Mouse (Mus musculus) gonadal fat pad, adult 2 months (tissue): ENCODE results near the gene Hbs1l. TPM values are rescaled to one million over a fixed set of nuclear protein-coding genes. Genes with fewer than 3 reads are reported as not detected.
"Not testable (repeated sequence)": the region's sequence is repeated elsewhere in the genome, so short reads cannot be mapped to it uniquely, and the experiment has no call there.

Experiments
- DNase-seq: peaks from one replicate; pipeline ENCODE4 v3.0.0-alpha.2; 2012; ENCODE audit warnings: low read depth
- polyA plus RNA-seq: library from polyadenylated mRNA; depleted of rRNA; stranded (reverse); fragments of >200 nt; gene quantifications from 2 replicates; pipeline ENCODE4 v1.2.3, GENCODE M21; 2012

The Hbs1l gene
- polyA plus RNA-seq, 1 experiment: 15.2 TPM

GRCm38 (mm10) chr10:21359086-21359485, 63.3 kb downstream of the Hbs1l start:
- no peak for DNase-seq

DNA sequence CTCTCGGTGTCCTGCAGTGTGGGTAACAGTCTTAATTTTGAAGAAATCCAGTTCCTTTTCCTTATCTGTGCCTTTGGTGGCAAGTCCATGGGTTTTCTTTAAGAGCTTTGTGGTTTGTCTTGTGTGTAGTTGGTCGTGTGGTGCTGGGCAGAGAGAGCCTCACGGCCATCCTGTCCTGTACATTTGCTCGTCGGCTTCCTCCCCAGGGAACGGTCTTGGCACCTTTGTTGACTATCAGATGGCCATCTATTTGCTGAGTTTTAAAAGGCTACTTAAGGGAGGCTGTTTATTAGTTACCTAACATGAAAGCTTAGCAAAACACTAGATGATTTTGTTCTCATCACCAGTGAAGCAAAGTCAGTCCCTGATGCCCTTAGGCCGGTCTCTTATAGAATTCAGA, 66.1 kb downstream of the Hbs1l start:
- DNase-seq: no peak

GRCm38 (mm10) chr10:21363297-21363696, 67.5 kb downstream of the Hbs1l start:
- DNase-seq: no peak

GRCm38 (mm10) chr10:21364946-21365345, 69.2 kb downstream of the Hbs1l start:
- no peak for DNase-seq

DNA sequence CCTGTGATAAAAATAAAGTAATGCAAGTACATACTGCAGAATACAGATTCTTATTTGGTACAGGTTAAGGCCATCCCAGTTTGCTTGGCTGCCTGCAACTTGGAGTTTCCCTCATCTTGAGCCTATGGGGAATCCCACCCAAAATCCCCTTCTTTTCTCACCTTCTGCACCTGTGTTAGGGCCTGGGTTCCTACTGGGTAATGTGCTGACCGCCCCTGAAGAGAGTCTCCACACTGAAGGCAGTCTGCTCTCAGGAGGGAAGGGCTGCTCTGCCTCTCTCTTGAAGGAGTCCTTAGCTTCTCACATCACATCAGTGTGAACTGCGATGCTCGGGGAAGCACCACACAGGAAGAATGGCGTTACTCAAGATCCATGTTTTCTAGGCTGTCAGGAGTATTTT, 70.1 kb downstream of the Hbs1l start:
- no peak for DNase-seq

DNA sequence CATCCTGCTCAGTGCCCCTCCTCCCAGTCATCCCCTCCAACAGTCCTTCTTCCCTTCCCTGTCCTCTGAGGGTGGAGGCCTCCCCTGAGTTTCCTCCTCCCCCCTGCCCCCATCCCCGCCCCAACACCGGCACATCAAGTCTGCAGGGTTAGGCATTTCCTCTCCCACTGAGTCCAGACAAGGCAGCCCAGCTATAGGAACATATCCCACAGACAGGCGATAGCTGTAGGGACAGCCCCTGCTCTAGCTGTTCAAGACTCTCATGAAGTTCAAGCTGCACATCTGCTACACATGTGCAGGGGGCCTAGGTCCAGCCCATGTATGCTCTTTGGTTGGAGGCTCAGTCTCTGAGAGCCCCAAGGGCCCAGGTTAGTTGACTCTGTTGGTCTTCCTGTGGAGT, 70.7 kb downstream of the Hbs1l start:
- DNase-seq: no peak

DNA sequence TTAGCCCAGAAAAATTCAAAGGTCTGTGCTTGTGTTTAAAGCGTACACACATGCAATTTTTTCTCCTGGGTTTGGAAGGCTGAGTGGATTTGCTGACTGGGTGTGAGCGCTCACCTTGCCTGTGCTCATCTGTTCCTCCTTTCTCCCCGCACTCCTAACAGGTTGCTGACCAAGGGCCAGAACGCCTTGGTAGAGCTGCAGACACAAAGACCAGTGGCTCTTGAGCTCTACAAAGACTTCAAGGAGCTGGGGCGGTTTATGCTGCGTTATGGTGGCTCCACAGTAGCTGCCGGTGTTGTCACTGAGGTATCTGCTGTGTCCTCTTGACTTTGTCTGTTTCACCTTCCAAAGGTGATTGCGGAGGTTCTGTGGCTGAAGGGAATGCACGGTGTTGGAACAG, 71.7 kb downstream of the Hbs1l start:
- DNase-seq: no peak

- no peak for DNase-seq
Measured at GRCm38 (mm10) chr10:21369586-21369985, 73.8 kb downstream of the Hbs1l start.

- DNase-seq: no peak
Measured at GRCm38 (mm10) chr10:21372271-21372670, 76.5 kb downstream of the Hbs1l start.

GRCm38 (mm10) chr10:21376682-21377473, 81.1 kb downstream of the Hbs1l start, which contains the start of gene Aldh8a1:
Gene Aldh8a1 (plus strand): TSS chr10:21377291.
- no peak for DNase-seq

DNA sequence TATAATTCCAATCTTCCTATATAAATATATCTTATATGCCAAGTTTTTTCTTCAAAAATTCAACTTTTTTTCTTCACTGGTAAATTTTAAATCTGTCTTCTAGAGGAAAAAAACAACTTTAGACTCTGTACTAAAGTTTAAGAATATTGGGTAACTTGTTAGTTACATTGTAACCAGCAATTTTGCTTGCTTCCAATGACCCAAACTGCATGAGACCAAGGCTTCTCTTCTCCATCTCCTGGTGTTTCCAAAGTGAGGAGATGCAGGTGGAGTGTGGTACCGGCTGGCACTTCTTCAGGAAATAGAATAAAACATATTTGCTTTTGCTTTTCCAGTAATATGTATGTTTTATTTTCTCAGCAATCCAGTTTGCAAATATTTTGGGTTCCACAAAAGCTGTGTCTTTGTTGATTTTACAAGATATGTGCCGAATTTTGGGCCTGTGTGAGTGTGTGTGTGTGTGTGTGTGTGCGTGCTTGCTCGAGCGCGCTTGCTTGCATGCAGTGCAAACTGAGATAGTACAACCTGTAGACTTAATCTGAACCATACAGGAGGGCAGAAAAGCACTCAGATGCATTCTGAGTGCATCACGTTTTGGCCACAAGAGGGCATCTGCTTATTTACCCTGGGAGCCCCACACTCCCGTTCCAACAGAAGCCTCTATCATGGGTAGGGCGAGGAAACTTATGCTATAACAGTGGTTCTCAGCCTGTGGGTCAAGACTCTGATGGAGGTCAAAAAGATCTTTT, 82.6 kb downstream of the Hbs1l start:
- no peak for DNase-seq

GRCm38 (mm10) chr10:21382914-21383313, 87.1 kb downstream of the Hbs1l start:
- DNase-seq: no peak

DNA sequence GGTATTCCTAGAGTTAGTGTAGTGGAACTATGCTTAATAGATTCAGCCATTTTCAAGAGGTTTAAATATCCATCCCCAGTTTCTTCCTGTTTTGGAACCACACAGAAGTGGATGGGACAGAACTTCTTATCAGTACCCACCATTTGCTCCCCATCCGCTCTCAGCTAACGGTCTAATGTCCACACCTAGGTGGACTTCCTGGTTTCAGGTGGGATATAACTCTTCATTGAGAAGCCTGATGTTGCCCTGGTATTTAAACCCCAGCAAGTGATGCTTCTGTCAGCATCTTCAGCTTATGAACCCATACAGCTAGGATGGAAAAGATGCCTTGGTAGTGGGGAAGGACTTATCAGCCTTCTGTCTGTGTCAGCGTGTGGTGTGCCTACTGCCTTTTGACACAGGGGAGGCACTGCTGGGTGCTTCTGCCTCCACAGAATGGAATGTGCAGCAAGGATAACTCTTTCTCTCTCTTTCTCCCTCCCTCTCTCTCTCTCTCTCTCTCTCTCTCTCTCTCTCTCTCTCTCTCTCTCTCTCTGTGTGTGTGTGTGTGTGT, 89.4 kb downstream of the Hbs1l start:
- DNase-seq: no peak

GRCm38 (mm10) chr10:21389075-21389474, 93.3 kb downstream of the Hbs1l start:
- no peak for DNase-seq

DNA sequence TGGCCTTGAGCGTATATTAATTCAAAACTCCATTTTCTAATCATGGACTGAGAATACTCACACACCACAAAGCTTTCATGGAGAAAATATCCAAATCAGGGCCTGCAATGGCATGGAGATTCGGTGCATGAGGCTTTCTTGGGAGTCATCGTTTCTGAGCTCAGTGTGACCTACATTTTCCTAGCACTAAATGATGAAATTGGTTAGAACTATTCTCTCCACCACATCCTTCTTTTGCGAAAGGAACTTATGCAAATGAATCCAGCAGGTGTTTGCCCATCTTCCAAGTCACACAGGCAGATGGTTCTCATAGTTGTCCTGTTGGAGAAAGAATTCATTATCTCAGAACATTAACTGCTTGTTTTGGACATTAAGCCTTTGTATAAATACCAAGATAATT, 94.7 kb downstream of the Hbs1l start:
- DNase-seq: no peak

DNA sequence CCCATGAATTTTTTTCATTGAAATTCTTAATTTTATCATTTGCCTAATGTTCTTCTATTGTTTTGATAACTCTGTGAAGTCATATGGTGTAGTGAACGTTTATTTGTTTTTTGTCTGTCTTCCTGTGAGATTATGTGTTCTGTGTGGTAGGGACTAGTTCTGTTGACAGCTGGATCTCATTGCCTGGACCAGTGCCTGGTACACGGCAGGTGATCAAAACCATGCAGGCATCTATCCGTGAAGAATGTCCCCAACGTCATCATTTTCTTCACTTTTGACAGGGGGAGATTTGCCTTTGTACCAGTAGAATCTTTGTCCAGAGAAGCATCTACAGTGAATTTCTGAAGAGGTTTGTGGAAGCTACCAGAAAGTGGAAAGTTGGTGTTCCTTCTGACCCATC, 95.5 kb downstream of the Hbs1l start:
- no peak for DNase-seq

GRCm38 (mm10) chr10:21393390-21393789, 97.6 kb downstream of the Hbs1l start:
- no peak for DNase-seq

- no peak for DNase-seq
Measured at GRCm38 (mm10) chr10:21395426-21396139, 99.8 kb downstream of the Hbs1l start.

- DNase-seq: not testable (repeated sequence)
Measured at GRCm38 (mm10) chr10:21398873-21399425, 103.2 kb downstream of the Hbs1l start.

DNA sequence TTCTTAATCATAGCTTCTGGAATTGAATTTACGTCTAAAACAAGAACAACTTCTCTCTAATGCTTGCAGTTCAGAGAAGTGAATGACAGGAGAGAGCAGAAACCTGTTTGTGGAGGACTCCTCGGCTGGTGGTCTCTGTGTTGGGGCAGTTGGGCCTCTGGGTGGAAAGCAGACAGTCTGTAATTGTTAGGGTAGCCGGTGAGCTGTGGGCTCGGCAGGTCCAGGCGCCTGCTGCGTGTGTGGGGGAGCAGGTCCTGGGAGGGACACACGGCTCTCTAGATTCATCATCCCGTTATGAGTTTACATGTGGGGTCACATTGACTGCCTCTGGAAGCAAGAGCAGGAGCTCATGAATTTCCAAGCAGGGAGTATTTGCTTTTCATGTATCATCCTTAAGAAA, 103.8 kb downstream of the Hbs1l start:
- no peak for DNase-seq

- DNase-seq: no peak
Measured at GRCm38 (mm10) chr10:21400031-21400430, 104.3 kb downstream of the Hbs1l start.

DNA sequence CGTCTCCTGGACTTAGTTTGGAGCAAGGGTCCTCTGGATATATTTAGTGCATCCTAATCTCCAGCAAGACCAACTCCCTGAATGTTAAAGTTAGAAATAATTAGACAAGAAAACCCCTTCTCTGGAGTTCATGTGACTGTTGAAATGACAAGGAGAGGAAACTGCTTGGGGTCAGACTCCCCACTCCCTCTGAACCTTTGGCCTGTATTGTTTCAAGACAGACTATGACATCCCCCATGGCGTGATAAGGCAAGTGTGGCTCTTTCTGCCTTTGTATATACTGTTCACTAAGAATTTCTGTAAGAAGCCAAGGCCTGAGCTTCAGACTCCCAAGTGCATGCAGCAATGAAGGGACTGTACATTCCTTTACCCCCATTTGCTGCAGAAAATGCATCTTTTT, 104.7 kb downstream of the Hbs1l start:
- DNase-seq: no peak
